Mouse (Mus musculus) small intestine, adult 2 months (tissue): ENCODE results near the gene Insig2.

ENCODE experiments used
- CTCF ChIP-seq: fragments of 200-500 bp; IDR thresholded peaks from 2 replicates; pipeline ENCODE4 v1.5.1; 2012; ENCODE audit warnings: low read depth, mild to moderate bottlenecking, control low read depth, inconsistent platforms, low read length, moderate library complexity, mixed read lengths; ENCODE audit not compliant: insufficient replicate concordance, insufficient read length; ENCODE audit errors: extremely low read depth
- POLR2A ChIP-seq: fragments of 200-500 bp; IDR thresholded peaks from 2 replicates; pipeline ENCODE4 v1.6.1; 2012; ENCODE audit warnings: low read depth, mild to moderate bottlenecking, control low read depth, inconsistent platforms, low read length, moderate library complexity

GRCm38 (mm10) chr1:121329391-121329790, 3.0 kb downstream of the Insig2 start:
- TF ChIP-seq POLR2A: no peak
- TF ChIP-seq CTCF: no peak
